ENCODE assay signal across 8 mouse cellular contexts in the genomic region with DNA sequence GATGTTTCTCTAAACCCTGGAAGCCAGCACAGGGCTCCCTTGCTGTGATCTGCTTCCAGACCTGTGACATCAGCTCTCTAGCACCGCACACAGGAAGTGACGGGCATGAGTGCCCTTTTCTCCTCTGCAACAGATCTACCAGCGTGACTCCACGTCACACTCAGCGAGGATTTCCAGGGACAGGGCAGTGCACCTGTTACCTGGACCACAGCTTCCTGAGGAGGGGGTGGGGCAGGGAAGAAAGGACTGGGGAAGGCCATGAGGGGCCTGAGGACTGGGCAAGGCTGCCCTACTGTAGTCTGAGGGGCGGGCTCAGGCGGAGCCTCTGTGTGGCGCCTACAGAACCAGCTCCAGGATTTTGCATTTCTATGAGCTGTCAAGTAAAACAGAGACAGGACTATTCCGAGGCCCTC. TPM values are rescaled to one million over a fixed set of nuclear protein-coding genes. Genes with fewer than 3 reads are reported as not detected.
DNase-seq lines count a peak whose midpoint lies in the region; ATAC-seq and TF ChIP-seq lines count a peak whose summit lies in the region.

No protein-coding gene starts in this region.

- peak; percentile 67 for ATAC-seq in heart, embryonic 12.5 days (ENCODE audit: insufficient number of reproducible peaks, low FRiP score)
- peak; percentile 70 for ATAC-seq in kidney, embryonic 15.5 days (replicated peaks; ENCODE audit: low FRiP score)

- peak overlapping the region; percentile 60 for H3K4me3 ChIP-seq in gastrocnemius, adult 2 months
- peak overlapping the region; percentile 4; the same call in 1 of the 2 replicates for H3K4me3 ChIP-seq in heart, embryonic 12.5 days
- H3K4me3 ChIP-seq in kidney, embryonic 15.5 days (replicated peaks): peak overlapping the region; percentile 5; the same call in 1 of the 2 replicates

- H3K27ac ChIP-seq in gastrocnemius, adult 2 months: peak overlapping the region; percentile 88
- H3K27ac ChIP-seq in heart, embryonic 12.5 days (ENCODE audit: poor library complexity, severe bottlenecking): peak overlapping the region; percentile 89
- peak overlapping the region; percentile 92 for H3K27ac ChIP-seq in kidney, embryonic 15.5 days

- peak overlapping the region; percentile 49 for H3K9ac ChIP-seq in heart, embryonic 12.5 days
- no peak overlapping the region for H3K9ac ChIP-seq in kidney, embryonic 15.5 days

- DNase-seq in gastrocnemius, adult 2 months: peak; percentile 76
- no peak for DNase-seq in gastrocnemius, postnatal 4 days (ENCODE audit: low spot score in 2 of 2)
- peak; percentile 63 for DNase-seq in adipocyte (ENCODE audit: low spot score)
- DNase-seq in lung, postnatal 4 days: peak; percentile 70 to 78
- DNase-seq in thymus, postnatal 0 days (ENCODE audit: low spot score): peak; percentile 82
- no peak for DNase-seq in spleen, postnatal 14 days (ENCODE audit: low spot score in 2 of 2)

- H3K4me1 ChIP-seq in heart, embryonic 12.5 days (replicated peaks): peaks cover 56% of the 10 kb centered on the region
- H3K4me1 ChIP-seq in kidney, embryonic 15.5 days: peaks cover 64% of the 10 kb centered on the region

- H3K9me3 ChIP-seq in heart, embryonic 12.5 days (replicated peaks): no peaks in the 10 kb centered on the region
- H3K9me3 ChIP-seq in kidney, embryonic 15.5 days (replicated peaks): no peaks in the 10 kb centered on the region

- H3K36me3 ChIP-seq in heart, embryonic 12.5 days: peaks cover 67% of the 10 kb centered on the region
- peaks cover 62% of the 10 kb centered on the region for H3K36me3 ChIP-seq in kidney, embryonic 15.5 days

- intact Hi-C loops in gastrocnemius, adult 2 months (cut with DNase I): no loop called here

- H3K4me2 ChIP-seq in heart, embryonic 12.5 days: peak overlapping the region; percentile 52
- H3K4me2 ChIP-seq in kidney, embryonic 15.5 days: peak overlapping the region; percentile 43

- 11% methylated on average over 9 of the region's 9 CpGs for WGBS in heart, embryonic 12.5 days
- 17% methylated on average over 9 of the region's 9 CpGs for WGBS in kidney, embryonic 15.5 days

- H3K27me3 ChIP-seq in heart, embryonic 12.5 days (replicated peaks): no peaks in the 10 kb centered on the region
- no peaks in the 10 kb centered on the region for H3K27me3 ChIP-seq in kidney, embryonic 15.5 days

- peak; percentile 10; the same call in 1 of the 2 replicates for TF ChIP-seq CTCF in gastrocnemius, adult 2 months (IDR thresholded peaks at IDR 0.05)

RNA-seq across cellular contexts. Expression of a gene that starts 6.1 kb away (rescaled TPM):
- total RNA-seq in gastrocnemius, adult 2 months (2021): 100 to 1,000 TPM in 1 of 2 experiments, 10 to 100 TPM in 1; 78.5 to 109 TPM
- 100 to 1,000 TPM; 302 to 317 TPM for total RNA-seq in gastrocnemius, postnatal 4 days (2021)
- 317 and 330 TPM in 2 replicates for polyA plus RNA-seq in heart, embryonic 12.5 days (2016; fragmentation: Nextera tagmentation; extraction: Ambion mirVana)
- 289 and 308 TPM in 2 replicates for polyA plus RNA-seq in kidney, embryonic 15.5 days (2015; fragmentation: Nextera tagmentation; extraction: Ambion mirVana)
- 144 and 154 TPM in 2 replicates for polyA plus RNA-seq in thymus, postnatal 0 days (2015; fragmentation: Nextera tagmentation; extraction: Ambion mirVana)

RNA-seq across cellular contexts. Expression of a gene that starts 19.1 kb away (rescaled TPM):
- 1 to 10 TPM in 1 of 2 experiments, under 1 TPM in 1; 0.74 to 1.1 TPM for total RNA-seq in gastrocnemius, adult 2 months (2021)
- 1 to 10 TPM; 4.2 to 4.5 TPM for total RNA-seq in gastrocnemius, postnatal 4 days (2021)
- polyA plus RNA-seq in heart, embryonic 12.5 days (2016; fragmentation: Nextera tagmentation; extraction: Ambion mirVana): 2.0 and 2.1 TPM in 2 replicates
- 12.0 and 13.0 TPM in 2 replicates for polyA plus RNA-seq in kidney, embryonic 15.5 days (2015; fragmentation: Nextera tagmentation; extraction: Ambion mirVana)
- 6.8 and 7.2 TPM in 2 replicates for polyA plus RNA-seq in thymus, postnatal 0 days (2015; fragmentation: Nextera tagmentation; extraction: Ambion mirVana)

RNA-seq across cellular contexts. Expression of a gene that starts 24.1 kb away (rescaled TPM):
- 10 to 100 TPM; 21.9 to 52.6 TPM for total RNA-seq in gastrocnemius, adult 2 months (2021)
- total RNA-seq in gastrocnemius, postnatal 4 days (2021): 10 to 100 TPM; 50.3 to 54.5 TPM
- polyA plus RNA-seq in heart, embryonic 12.5 days (2016; fragmentation: Nextera tagmentation; extraction: Ambion mirVana): 4.0 and 4.5 TPM in 2 replicates
- 3.4 and 5.8 TPM in 2 replicates for polyA plus RNA-seq in kidney, embryonic 15.5 days (2015; fragmentation: Nextera tagmentation; extraction: Ambion mirVana)
- 3.7 and 4.4 TPM in 2 replicates for polyA plus RNA-seq in thymus, postnatal 0 days (2015; fragmentation: Nextera tagmentation; extraction: Ambion mirVana)

Comparison
In these comparisons a context has a peak if more than half of its experiments do, and no peak if none do; other contexts are left out.
1. DNase-seq: peak in gastrocnemius, adult 2 months (single experiment), adipocyte (single experiment), lung, postnatal 4 days (2 of 2) and thymus, postnatal 0 days (single experiment); none in gastrocnemius, postnatal 4 days (0 of 2) and spleen, postnatal 14 days (0 of 2).
2. H3K4me3 ChIP-seq: peak in every context shown above with its lines; median percentile 60 in gastrocnemius, adult 2 months; 5 in kidney, embryonic 15.5 days; 4 in heart, embryonic 12.5 days.
3. Peak in every context shown above with its lines, with median percentiles within 50 percentile points of each other: H3K27ac ChIP-seq.